Mouse (Mus musculus): ENCODE measurements at regions not wholly inside any gene's neighbourhood (a gene's known extent, or its start where the extent isn't known, plus 50 kb on each side); places are given as distances from the start of the nearest gene placed in this dataset.
A peak's percentile ranks its signal among the peaks of the same experiment; 100 is the strongest.

- H3K4me3 ChIP-seq (ENCODE audit: insufficient read depth, low read length) = no peak overlapping the region
- H3K27ac ChIP-seq (ENCODE audit: insufficient read depth, low read length) = no peak overlapping the region
- no peaks in the 10 kb centered on the region for H3K4me1 ChIP-seq (ENCODE audit: control insufficient read depth, insufficient read depth, low read length)
- no peak for TF ChIP-seq CTCF (IDR thresholded peaks at IDR 0.05; ENCODE audit: extremely low read depth, insufficient read depth, low read length)
- TF ChIP-seq POLR2A (IDR thresholded peaks at IDR 0.05; ENCODE audit: extremely low read depth, insufficient read depth, low read length) = no peak
Measured at GRCm38 (mm10) chr15:52095629-52096190, 1789.0 kb upstream of the Gm7489 start.

DNA sequence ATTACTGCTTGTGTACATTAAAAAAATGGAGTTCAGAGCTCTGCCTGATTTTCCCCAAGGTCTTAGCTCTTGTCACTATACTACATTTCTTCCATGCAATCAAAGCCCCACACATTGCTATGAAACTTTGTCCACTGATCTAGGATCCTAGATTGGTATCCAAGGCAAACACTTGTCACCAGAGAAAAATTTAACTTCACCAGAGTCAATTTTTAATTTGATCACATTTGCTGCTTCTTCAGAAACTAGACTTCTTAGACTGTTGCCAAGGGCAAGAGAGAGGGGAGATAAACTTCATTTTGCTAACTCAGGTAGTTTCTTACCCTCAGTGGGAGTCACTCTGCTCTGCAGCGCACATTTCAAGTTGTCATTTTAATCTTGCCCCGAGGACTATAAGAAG is 1775.9 kb upstream of the Gm7489 start:
- no peak overlapping the region for H3K27ac ChIP-seq (ENCODE audit: insufficient read depth, low read length)
- no peaks in the 10 kb centered on the region for H3K4me1 ChIP-seq (ENCODE audit: control insufficient read depth, insufficient read depth, low read length)
- no peak overlapping the region for H3K4me3 ChIP-seq (ENCODE audit: insufficient read depth, low read length)
- TF ChIP-seq CTCF (IDR thresholded peaks at IDR 0.05; ENCODE audit: extremely low read depth, insufficient read depth, low read length) = no peak
- TF ChIP-seq POLR2A (IDR thresholded peaks at IDR 0.05; ENCODE audit: extremely low read depth, insufficient read depth, low read length) = no peak

DNA sequence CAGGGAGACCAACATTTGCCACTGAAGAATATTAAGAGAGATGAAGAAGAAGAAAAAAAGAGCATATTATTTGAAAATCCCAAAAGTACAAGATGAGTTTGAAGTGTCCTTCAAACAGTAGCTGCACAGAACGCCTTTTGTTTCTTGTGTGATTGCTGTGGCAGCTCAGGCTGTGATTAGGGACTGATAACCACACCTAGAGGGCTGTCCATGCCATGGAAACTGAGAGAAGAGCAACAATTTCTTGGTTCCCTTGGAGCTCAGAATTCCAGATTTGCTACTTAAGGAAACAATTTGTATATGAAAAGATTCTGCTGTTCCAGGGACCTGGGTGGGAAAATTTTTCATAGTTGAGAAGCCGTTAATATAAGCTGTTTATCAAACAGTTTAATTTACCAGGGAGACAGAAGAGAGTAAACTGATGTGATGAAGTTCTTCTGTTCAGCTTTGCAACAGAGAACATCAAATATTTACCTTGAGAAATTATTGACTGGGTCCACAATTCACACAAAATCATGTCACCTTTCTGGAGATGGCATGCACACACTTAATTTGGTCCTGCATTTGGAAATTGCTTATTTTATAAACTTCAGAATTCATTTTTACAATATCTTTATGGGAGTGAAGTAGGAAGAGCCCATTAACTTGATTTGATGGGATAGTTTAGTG is 1770.2 kb upstream of the Gm7489 start:
- Histone ChIP-seq H3K27ac (ENCODE audit: insufficient read depth, low read length) (no peak overlapping the region), H3K4me3 (ENCODE audit: insufficient read depth, low read length) (no peak overlapping the region), H3K4me1 (ENCODE audit: control insufficient read depth, insufficient read depth, low read length) (no peaks in the 10 kb centered on the region)
- TF ChIP-seq CTCF (IDR thresholded peaks at IDR 0.05; ENCODE audit: extremely low read depth, insufficient read depth, low read length) (no peak), POLR2A (IDR thresholded peaks at IDR 0.05; ENCODE audit: extremely low read depth, insufficient read depth, low read length) (no peak)

DNA sequence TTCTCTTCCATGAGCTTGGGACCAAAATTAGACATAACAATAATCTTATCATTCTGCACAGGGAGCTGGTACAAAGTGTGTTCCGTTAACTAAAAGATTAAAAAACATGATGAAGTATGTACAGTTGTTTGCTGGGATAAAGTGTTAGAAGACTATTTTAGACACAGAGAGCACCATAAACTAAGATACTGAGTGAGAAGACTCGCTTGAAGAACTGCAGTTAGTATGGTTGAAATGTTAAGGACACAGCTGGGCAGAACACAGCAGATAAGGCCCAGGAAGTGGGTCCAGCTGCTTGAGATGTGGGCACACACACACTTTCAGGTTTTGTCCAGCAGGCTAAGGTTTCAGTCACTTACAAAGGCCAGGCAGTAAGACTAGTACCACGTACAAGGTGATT is 1748.0 kb upstream of the Gm7489 start:
- H3K27ac ChIP-seq (ENCODE audit: insufficient read depth, low read length) = no peak overlapping the region
- no peak overlapping the region for H3K4me3 ChIP-seq (ENCODE audit: insufficient read depth, low read length)
- TF ChIP-seq CTCF (IDR thresholded peaks at IDR 0.05; ENCODE audit: extremely low read depth, insufficient read depth, low read length) (no peak), POLR2A (IDR thresholded peaks at IDR 0.05; ENCODE audit: extremely low read depth, insufficient read depth, low read length) (no peak)
- H3K4me1 ChIP-seq (ENCODE audit: control insufficient read depth, insufficient read depth, low read length) = no peaks in the 10 kb centered on the region

- Histone ChIP-seq H3K4me1 (ENCODE audit: control insufficient read depth, insufficient read depth, low read length) (no peaks in the 10 kb centered on the region), H3K4me3 (ENCODE audit: insufficient read depth, low read length) (no peak overlapping the region), H3K27ac (ENCODE audit: insufficient read depth, low read length) (no peak overlapping the region)
- TF ChIP-seq POLR2A (IDR thresholded peaks at IDR 0.05; ENCODE audit: extremely low read depth, insufficient read depth, low read length) (no peak), CTCF (IDR thresholded peaks at IDR 0.05; ENCODE audit: extremely low read depth, insufficient read depth, low read length) (peak; percentile 86)
Measured at GRCm38 (mm10) chr15:52153421-52153820, 1731.3 kb upstream of the Gm7489 start.

DNA sequence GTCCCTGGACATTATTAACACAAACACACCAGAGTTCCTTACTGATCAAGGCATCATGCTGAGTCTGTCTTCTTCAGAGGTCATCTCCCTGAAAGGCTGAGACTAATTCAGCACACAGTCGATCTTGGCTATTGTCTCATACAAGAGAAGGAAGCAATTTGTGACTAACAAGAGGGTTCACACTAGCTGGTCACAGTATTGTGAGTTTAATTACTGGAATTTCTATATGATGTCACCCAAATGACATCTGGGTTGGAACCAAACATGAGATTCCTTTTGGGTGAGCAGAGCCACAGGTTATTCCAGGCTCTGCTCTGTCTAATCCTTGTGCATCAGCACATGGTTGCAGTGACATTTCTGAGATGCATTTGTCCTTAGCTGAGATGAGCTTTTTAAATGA is 1728.9 kb upstream of the Gm7489 start:
- H3K27ac ChIP-seq (ENCODE audit: insufficient read depth, low read length) = no peak overlapping the region

DNA sequence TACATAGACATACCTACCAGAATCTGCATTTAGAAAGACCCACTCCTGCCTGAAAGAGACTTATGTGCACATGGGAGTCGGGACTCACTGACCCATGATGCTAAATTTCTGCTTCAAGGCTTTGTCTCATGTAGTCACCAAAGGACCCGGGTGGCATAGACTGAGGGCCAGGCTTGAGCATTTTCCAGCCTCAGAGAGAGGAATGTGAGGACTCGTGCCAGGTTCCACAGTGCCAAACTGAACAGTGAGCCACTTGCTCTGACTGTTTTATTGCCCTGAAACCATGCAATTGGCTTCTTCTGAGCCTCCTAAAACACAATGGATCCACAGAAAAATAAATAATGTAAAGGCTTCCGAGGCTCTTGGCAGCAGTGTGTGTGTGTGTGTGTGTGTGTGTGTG is 1727.9 kb upstream of the Gm7489 start:
- Histone ChIP-seq H3K4me3 (ENCODE audit: insufficient read depth, low read length) (no peak overlapping the region), H3K27ac (ENCODE audit: insufficient read depth, low read length) (no peak overlapping the region), H3K4me1 (ENCODE audit: control insufficient read depth, insufficient read depth, low read length) (0 out of 2 replicates have a peak, but pooled peaks cover 4% of the 10 kb centered on the region)
- no peak for TF ChIP-seq CTCF (IDR thresholded peaks at IDR 0.05; ENCODE audit: extremely low read depth, insufficient read depth, low read length)
- TF ChIP-seq POLR2A (IDR thresholded peaks at IDR 0.05; ENCODE audit: extremely low read depth, insufficient read depth, low read length) = no peak

More for the DNA sequence above, 1728.9 kb upstream of the Gm7489 start:
- Histone ChIP-seq H3K4me3 (ENCODE audit: insufficient read depth, low read length) (no peak overlapping the region), H3K4me1 (ENCODE audit: control insufficient read depth, insufficient read depth, low read length) (0 out of 2 replicates have a peak, but pooled peaks cover 3% of the 10 kb centered on the region)
- TF ChIP-seq POLR2A (IDR thresholded peaks at IDR 0.05; ENCODE audit: extremely low read depth, insufficient read depth, low read length) (no peak), CTCF (IDR thresholded peaks at IDR 0.05; ENCODE audit: extremely low read depth, insufficient read depth, low read length) (no peak)

DNA sequence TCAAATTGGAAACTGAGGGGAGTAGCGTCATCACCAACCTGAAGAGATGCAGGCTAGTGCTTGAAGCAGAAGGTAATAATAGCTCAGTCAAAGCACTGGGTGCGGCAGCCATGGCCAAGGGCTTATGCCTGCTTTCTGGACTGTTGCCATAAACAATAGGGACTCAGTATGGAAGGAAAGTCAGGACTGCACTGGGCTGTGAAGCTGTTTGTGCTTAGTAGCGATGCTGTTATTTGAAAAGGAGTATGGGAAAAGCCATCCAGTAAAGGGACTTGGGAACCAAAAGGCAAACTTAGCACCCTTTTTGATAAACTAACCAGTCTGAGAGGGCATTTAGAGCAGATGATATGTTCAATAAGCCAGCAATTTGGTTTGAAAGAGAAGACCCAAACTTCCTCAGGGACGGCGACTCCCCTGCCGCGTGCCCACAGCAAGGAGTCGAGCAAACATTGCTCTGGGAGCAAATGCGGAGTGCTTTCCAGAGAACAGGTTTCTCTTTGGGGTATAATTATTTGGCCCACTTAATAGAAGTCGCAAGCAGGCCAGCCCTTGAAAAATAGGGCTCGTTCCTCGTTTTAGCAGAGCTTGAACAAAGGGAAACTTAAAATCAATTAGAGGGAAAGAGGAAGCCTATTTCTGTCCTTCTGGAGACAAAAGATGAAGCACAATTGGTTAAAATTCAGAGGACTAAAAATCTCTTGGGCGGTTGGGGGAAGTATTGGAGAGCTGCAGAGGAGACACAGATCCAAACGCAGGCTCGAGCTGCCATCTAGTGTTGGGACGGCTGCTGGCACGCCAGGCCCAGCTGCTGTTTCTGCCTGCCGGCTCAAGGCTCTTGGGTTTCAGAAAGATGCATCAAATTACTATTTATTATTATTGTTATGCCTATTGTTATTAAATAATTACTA is 1724.3 kb upstream of the Gm7489 start:
- Histone ChIP-seq H3K27ac (ENCODE audit: insufficient read depth, low read length) (no peak overlapping the region), H3K4me3 (ENCODE audit: insufficient read depth, low read length) (no peak overlapping the region), H3K4me1 (ENCODE audit: control insufficient read depth, insufficient read depth, low read length) (0 out of 2 replicates have a peak, but pooled peaks cover 4% of the 10 kb centered on the region)
- TF ChIP-seq CTCF (IDR thresholded peaks at IDR 0.05; ENCODE audit: extremely low read depth, insufficient read depth, low read length) = peak; percentile 81
- no peak for TF ChIP-seq POLR2A (IDR thresholded peaks at IDR 0.05; ENCODE audit: extremely low read depth, insufficient read depth, low read length)

GRCm38 (mm10) chr15:52161089-52161442 is 1723.6 kb upstream of the Gm7489 start:
- 0 out of 2 replicates have a peak, but pooled peaks cover 4% of the 10 kb centered on the region for H3K4me1 ChIP-seq (ENCODE audit: control insufficient read depth, insufficient read depth, low read length)

More at GRCm38 (mm10) chr15:52161089-52161442, 1723.6 kb upstream of the Gm7489 start:
- no peak for TF ChIP-seq POLR2A (IDR thresholded peaks at IDR 0.05; ENCODE audit: extremely low read depth, insufficient read depth, low read length)
- no peak for TF ChIP-seq CTCF (IDR thresholded peaks at IDR 0.05; ENCODE audit: extremely low read depth, insufficient read depth, low read length)
- no peak overlapping the region for H3K4me3 ChIP-seq (ENCODE audit: insufficient read depth, low read length)
- H3K27ac ChIP-seq (ENCODE audit: insufficient read depth, low read length) = no peak overlapping the region
